Mouse (Mus musculus): Measurements from ENCODE around the gene Tle4. TPM values are rescaled to one million over a fixed set of nuclear protein-coding genes. Genes with fewer than 3 reads are reported as not detected.

Gene Tle4
- polyA plus RNA-seq, 1 experiment: 0.76 TPM

DNA sequence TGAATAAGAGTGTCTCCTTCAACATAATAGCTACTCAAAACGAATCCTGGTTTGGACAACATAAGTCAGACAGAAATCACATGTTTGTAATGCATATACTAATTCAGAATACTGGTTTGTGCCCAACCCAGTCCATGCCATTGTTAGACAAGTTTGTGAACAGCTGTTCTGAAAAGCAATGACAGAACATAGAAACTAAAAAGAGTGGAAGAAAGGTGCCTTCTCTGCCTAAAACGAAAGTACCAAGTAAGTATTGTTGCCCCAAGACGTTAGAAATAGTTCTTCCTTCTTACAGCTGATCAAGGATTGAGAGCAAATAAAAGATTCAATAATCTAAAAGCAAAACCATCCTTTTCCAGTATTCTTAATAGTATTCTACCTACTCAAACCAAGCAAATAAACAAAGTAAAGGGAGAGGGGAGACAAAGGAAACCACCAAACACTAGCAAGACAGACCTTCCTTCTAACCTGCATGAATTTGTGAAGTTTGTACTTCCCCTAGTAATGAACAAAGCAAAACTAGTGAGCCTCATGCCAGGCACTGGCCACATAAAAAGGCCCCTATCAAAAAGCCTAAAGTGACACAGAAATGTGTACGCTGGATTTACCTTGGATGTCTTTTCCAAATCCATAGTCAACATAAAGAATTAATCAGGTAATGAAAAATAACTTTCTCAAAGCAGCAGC is 34.4 kb downstream of the Tle4 start:
- Histone ChIP-seq H3K36me3 (ENCODE audit: control insufficient read depth, insufficient read depth) (no peaks in the 10 kb centered on the region), H3K27me3 (ENCODE audit: control insufficient read depth, insufficient read depth, insufficient read length) (no peaks in the 10 kb centered on the region), H3K79me2 (ENCODE audit: control insufficient read depth, insufficient read depth) (no peaks in the 10 kb centered on the region), H3K4me2 (ENCODE audit: low read depth) (no peak overlapping the region), H3K4me3 (no peak overlapping the region), H3ac (ENCODE audit: control insufficient read depth, insufficient read length) (no peak overlapping the region)
- no peak for TF ChIP-seq CEBPB (IDR thresholded peaks at IDR 0.05; ENCODE audit: insufficient read depth, poor library complexity, severe bottlenecking)
- no peak for TF ChIP-seq TCF3 (IDR thresholded peaks at IDR 0.05; ENCODE audit: insufficient read length, low read depth)
- no peak for TF ChIP-seq USF1 (IDR thresholded peaks at IDR 0.05; ENCODE audit: low read depth)
- no peak for TF ChIP-seq MAX (IDR thresholded peaks at IDR 0.05; ENCODE audit: low read depth)
- no peak for TF ChIP-seq TCF12 (IDR thresholded peaks at IDR 0.05; ENCODE audit: insufficient read depth, poor library complexity, severe bottlenecking)

DNA sequence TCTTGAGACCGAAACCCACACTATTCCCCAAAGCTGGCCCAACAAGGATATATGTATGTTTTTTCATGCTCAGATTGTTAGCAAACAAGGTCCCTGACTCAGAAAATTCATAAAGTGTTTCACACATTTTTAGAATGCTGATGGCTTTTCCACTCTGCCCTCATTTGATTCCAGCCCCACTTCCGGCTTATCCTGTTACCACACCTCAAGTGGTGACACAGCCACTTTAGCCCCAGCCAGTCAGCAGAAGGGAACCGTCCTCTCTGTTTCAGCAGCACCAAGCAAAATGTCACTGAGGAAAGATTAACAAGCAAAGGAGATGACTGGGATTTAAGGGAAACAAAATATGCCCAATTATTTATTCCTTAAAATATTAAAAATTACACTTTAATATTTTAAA is 50.0 kb downstream of the Tle4 start:
- H3K27me3 ChIP-seq (ENCODE audit: control insufficient read depth, insufficient read depth, insufficient read length): no peaks in the 10 kb centered on the region
- H3K4me3 ChIP-seq: no peak overlapping the region
- no peak overlapping the region for H3K4me2 ChIP-seq (ENCODE audit: low read depth)
- H3K79me2 ChIP-seq (ENCODE audit: control insufficient read depth, insufficient read depth): no peaks in the 10 kb centered on the region
- H3K36me3 ChIP-seq (ENCODE audit: control insufficient read depth, insufficient read depth): no peaks in the 10 kb centered on the region
- H3ac ChIP-seq (ENCODE audit: control insufficient read depth, insufficient read length): no peak overlapping the region
- TF ChIP-seq USF1 (IDR thresholded peaks at IDR 0.05; ENCODE audit: low read depth): no peak
- no peak for TF ChIP-seq MAX (IDR thresholded peaks at IDR 0.05; ENCODE audit: low read depth)
- no peak for TF ChIP-seq TCF3 (IDR thresholded peaks at IDR 0.05; ENCODE audit: insufficient read length, low read depth)
- no peak for TF ChIP-seq MYOD1 (IDR thresholded peaks at IDR 0.05; ENCODE audit: control insufficient read depth in 1 of 3, insufficient read length in 2 of 3, low read depth in 2 of 3)
- TF ChIP-seq CEBPB (IDR thresholded peaks at IDR 0.05; ENCODE audit: insufficient read depth, poor library complexity, severe bottlenecking): no peak
- no peak for TF ChIP-seq MYOG (IDR thresholded peaks at IDR 0.05; ENCODE audit: control insufficient read depth in 1 of 3, insufficient read depth in 1 of 3, insufficient read length in 2 of 3, low read depth in 2 of 3)
- no peak for TF ChIP-seq POLR2A (IDR thresholded peaks at IDR 0.05; ENCODE audit: insufficient read length, low read depth)
- no peak for TF ChIP-seq REST (IDR thresholded peaks at IDR 0.05; ENCODE audit: insufficient read depth, insufficient read length)
- no peak for TF ChIP-seq E2F4 (IDR thresholded peaks at IDR 0.05; ENCODE audit: insufficient read depth)
- TF ChIP-seq SRF (IDR thresholded peaks at IDR 0.05; ENCODE audit: control insufficient read depth, insufficient read length, low read depth): no peak
- TF ChIP-seq TCF12 (IDR thresholded peaks at IDR 0.05; ENCODE audit: insufficient read depth, poor library complexity, severe bottlenecking): no peak
- TF ChIP-seq POLR2AphosphoS2 (IDR thresholded peaks at IDR 0.05; ENCODE audit: insufficient read length, low read depth): no peak

- TF ChIP-seq MYOG (IDR thresholded peaks at IDR 0.05; ENCODE audit: control insufficient read depth in 1 of 3, insufficient read depth in 1 of 3, insufficient read length in 2 of 3, low read depth in 2 of 3) (no peak), POLR2AphosphoS2 (IDR thresholded peaks at IDR 0.05; ENCODE audit: insufficient read length, low read depth) (no peak), POLR2A (IDR thresholded peaks at IDR 0.05; ENCODE audit: insufficient read length, low read depth) (no peak), USF1 (IDR thresholded peaks at IDR 0.05; ENCODE audit: low read depth) (no peak), CEBPB (IDR thresholded peaks at IDR 0.05; ENCODE audit: insufficient read depth, poor library complexity, severe bottlenecking) (no peak), TCF12 (IDR thresholded peaks at IDR 0.05; ENCODE audit: insufficient read depth, poor library complexity, severe bottlenecking) (no peak), MYOD1 (IDR thresholded peaks at IDR 0.05; ENCODE audit: control insufficient read depth in 1 of 3, insufficient read length in 2 of 3, low read depth in 2 of 3) (no peak), REST (IDR thresholded peaks at IDR 0.05; ENCODE audit: insufficient read depth, insufficient read length) (no peak), SRF (IDR thresholded peaks at IDR 0.05; ENCODE audit: control insufficient read depth, insufficient read length, low read depth) (no peak), MAX (IDR thresholded peaks at IDR 0.05; ENCODE audit: low read depth) (no peak), TCF3 (IDR thresholded peaks at IDR 0.05; ENCODE audit: insufficient read length, low read depth) (no peak)
- Histone ChIP-seq H3K79me2 (ENCODE audit: control insufficient read depth, insufficient read depth) (no peaks in the 10 kb centered on the region), H3K4me2 (ENCODE audit: low read depth) (no peak overlapping the region), H3K36me3 (ENCODE audit: control insufficient read depth, insufficient read depth) (no peaks in the 10 kb centered on the region), H3ac (ENCODE audit: control insufficient read depth, insufficient read length) (no peak overlapping the region), H3K27me3 (ENCODE audit: control insufficient read depth, insufficient read depth, insufficient read length) (no peaks in the 10 kb centered on the region), H3K4me3 (no peak overlapping the region)
Observed at GRCm38 (mm10) chr19:14547133-14547842, 50.6 kb downstream of the Tle4 start.

DNA sequence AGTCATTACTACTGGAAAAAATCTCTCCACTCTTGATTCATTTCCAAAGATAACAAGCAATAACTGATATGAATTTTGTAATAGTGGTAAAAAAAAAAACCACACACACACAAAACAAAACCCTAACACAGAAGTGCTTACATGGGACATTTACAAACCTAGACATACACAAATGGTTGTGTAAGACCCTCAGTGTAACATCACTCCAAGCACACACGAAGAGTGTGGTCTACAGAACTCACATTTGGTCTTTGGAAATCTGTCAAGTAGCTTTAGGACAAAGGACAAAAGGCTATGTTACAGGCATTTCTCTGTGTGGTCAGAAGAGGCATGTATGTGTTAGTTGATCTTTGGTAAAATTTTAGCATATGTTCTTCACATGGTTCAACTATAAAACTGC is 52.4 kb downstream of the Tle4 start:
- H3ac ChIP-seq (ENCODE audit: control insufficient read depth, insufficient read length): no peak overlapping the region
- H3K79me2 ChIP-seq (ENCODE audit: control insufficient read depth, insufficient read depth): no peaks in the 10 kb centered on the region
- H3K4me2 ChIP-seq (ENCODE audit: low read depth): no peak overlapping the region
- no peaks in the 10 kb centered on the region for H3K36me3 ChIP-seq (ENCODE audit: control insufficient read depth, insufficient read depth)
- H3K4me3 ChIP-seq: no peak overlapping the region
- no peaks in the 10 kb centered on the region for H3K27me3 ChIP-seq (ENCODE audit: control insufficient read depth, insufficient read depth, insufficient read length)
- TF ChIP-seq CEBPB (IDR thresholded peaks at IDR 0.05; ENCODE audit: insufficient read depth, poor library complexity, severe bottlenecking) (no peak), MYOG (IDR thresholded peaks at IDR 0.05; ENCODE audit: control insufficient read depth in 1 of 3, insufficient read depth in 1 of 3, insufficient read length in 2 of 3, low read depth in 2 of 3) (no peak), POLR2AphosphoS2 (IDR thresholded peaks at IDR 0.05; ENCODE audit: insufficient read length, low read depth) (no peak), REST (IDR thresholded peaks at IDR 0.05; ENCODE audit: insufficient read depth, insufficient read length) (no peak), USF1 (IDR thresholded peaks at IDR 0.05; ENCODE audit: low read depth) (no peak), TCF3 (IDR thresholded peaks at IDR 0.05; ENCODE audit: insufficient read length, low read depth) (no peak), MAX (IDR thresholded peaks at IDR 0.05; ENCODE audit: low read depth) (no peak), MYOD1 (IDR thresholded peaks at IDR 0.05; ENCODE audit: control insufficient read depth in 1 of 3, insufficient read length in 2 of 3, low read depth in 2 of 3) (no peak), TCF12 (IDR thresholded peaks at IDR 0.05; ENCODE audit: insufficient read depth, poor library complexity, severe bottlenecking) (no peak), SRF (IDR thresholded peaks at IDR 0.05; ENCODE audit: control insufficient read depth, insufficient read length, low read depth) (no peak), E2F4 (IDR thresholded peaks at IDR 0.05; ENCODE audit: insufficient read depth) (no peak), POLR2A (IDR thresholded peaks at IDR 0.05; ENCODE audit: insufficient read length, low read depth) (no peak)

Data from myocyte (in vitro differentiated cells).